Mouse (Mus musculus) small intestine, adult 2 months (tissue): ENCODE data around the gene Tap1. TPM values are rescaled to one million over a fixed set of nuclear protein-coding genes. Genes with fewer than 3 reads are reported as not detected.

Experiments used
- H3K27ac ChIP-seq: fragments of 200-500 bp; 2 replicates; pipeline ENCODE4 v1.5.1; 2012; ENCODE audit warnings: low read depth, low read length, control low read depth, inconsistent platforms; ENCODE audit not compliant: insufficient read depth
- H3K27me3 ChIP-seq: fragments of 200-500 bp; 2 replicates; pipeline ENCODE4 v1.6.1; 2012; ENCODE audit warnings: mild to moderate bottlenecking, moderate library complexity, low read length, inconsistent platforms; ENCODE audit not compliant: control insufficient read depth, insufficient read depth
- H3K36me3 ChIP-seq: fragments of 200-500 bp; 2 replicates; pipeline ENCODE4 v1.6.1; 2012; ENCODE audit warnings: mild to moderate bottlenecking, low read length, control low read depth, inconsistent platforms; ENCODE audit not compliant: control insufficient read depth, insufficient read depth
- H3K4me1 ChIP-seq: fragments of 200-500 bp; 2 replicates; pipeline ENCODE4 v1.6.1; 2012; ENCODE audit warnings: low read length, inconsistent platforms, mixed read lengths; ENCODE audit not compliant: control insufficient read depth, insufficient read depth, insufficient read length
- H3K4me3 ChIP-seq: fragments of 200-500 bp; 2 replicates; pipeline ENCODE4 v1.5.1; 2012; ENCODE audit warnings: low read depth, mild to moderate bottlenecking, control low read depth, inconsistent platforms, low read length, moderate library complexity
- CTCF ChIP-seq: fragments of 200-500 bp; IDR thresholded peaks from 2 replicates; pipeline ENCODE4 v1.5.1; 2012; ENCODE audit warnings: low read depth, mild to moderate bottlenecking, control low read depth, inconsistent platforms, low read length, moderate library complexity, mixed read lengths; ENCODE audit not compliant: insufficient replicate concordance, insufficient read length; ENCODE audit errors: extremely low read depth
- POLR2A ChIP-seq: fragments of 200-500 bp; IDR thresholded peaks from 2 replicates; pipeline ENCODE4 v1.6.1; 2012; ENCODE audit warnings: low read depth, mild to moderate bottlenecking, control low read depth, inconsistent platforms, low read length, moderate library complexity
- WGBS: fragments of 180-500 bp; shearing (Covaris S2); methylation state at CpG from one replicate; pipeline ENCODE4 v1.1.7; 2018; 5-methylcytosine and 5-hydroxymethylcytosine counted together
- polyA plus RNA-seq: library from polyadenylated mRNA; depleted of rRNA; stranded (reverse); fragments of >200 nt; gene quantifications from 2 replicates; pipeline ENCODE4 v1.2.3, GENCODE M21; 2012

Tap1 gene
- polyA plus RNA-seq, 1 experiment, result 100 TPM

GRCm38 (mm10) chr17:34209680-34210079 is 22.3 kb downstream of the Tap1 start:
- H3K36me3 ChIP-seq, result peaks cover 39% of the 10 kb centered on the region
- no peak overlapping the region for H3K4me3 ChIP-seq
- H3K27me3 ChIP-seq, result no peaks in the 10 kb centered on the region
- 54% methylated on average over 3 of the region's 3 CpGs for WGBS
- TF ChIP-seq CTCF (peak; percentile 38; the same call in 1 of the 2 replicates), POLR2A (no peak)
- peaks cover 11% of the 10 kb centered on the region; the same call in 1 of the 2 replicates for H3K4me1 ChIP-seq
- H3K27ac ChIP-seq, result no peak overlapping the region

GRCm38 (mm10) chr17:34210599-34210998 is 23.2 kb downstream of the Tap1 start:
- WGBS, result 49% methylated on average over 3 of the region's 3 CpGs
- Histone ChIP-seq H3K27ac (no peak overlapping the region), H3K4me3 (no peak overlapping the region), H3K4me1 (peaks cover 7% of the 10 kb centered on the region; the same call in 1 of the 2 replicates), H3K27me3 (no peaks in the 10 kb centered on the region), H3K36me3 (peaks cover 46% of the 10 kb centered on the region)
- TF ChIP-seq POLR2A (no peak), CTCF (no peak)

- Histone ChIP-seq H3K27ac (no peak overlapping the region), H3K36me3 (peaks cover 54% of the 10 kb centered on the region), H3K27me3 (no peaks in the 10 kb centered on the region), H3K4me3 (no peak overlapping the region), H3K4me1 (peaks cover 4% of the 10 kb centered on the region; the same call in 1 of the 2 replicates)
- no peak for TF ChIP-seq POLR2A
- TF ChIP-seq CTCF, result no peak
- 54% methylated on average over 23 of the region's 23 CpGs for WGBS
Measured at GRCm38 (mm10) chr17:34211746-34212365, 24.5 kb downstream of the Tap1 start.

- 71% methylated on average over 21 of the region's 21 CpGs for WGBS
- no peak overlapping the region for H3K4me3 ChIP-seq
- no peak overlapping the region for H3K27ac ChIP-seq
Measured at GRCm38 (mm10) chr17:34213936-34214335, 26.6 kb downstream of the Tap1 start.

GRCm38 (mm10) chr17:34215176-34215575 is 27.8 kb downstream of the Tap1 start:
- Histone ChIP-seq H3K36me3 (peaks cover 46% of the 10 kb centered on the region), H3K27me3 (no peaks in the 10 kb centered on the region), H3K4me1 (peaks cover 4% of the 10 kb centered on the region; the same call in 1 of the 2 replicates), H3K27ac (no peak overlapping the region), H3K4me3 (no peak overlapping the region)
- no peak for TF ChIP-seq POLR2A
- 89% methylated on average over 12 of the region's 12 CpGs for WGBS

More at GRCm38 (mm10) chr17:34213936-34214335, 26.6 kb downstream of the Tap1 start:
- peaks cover 4% of the 10 kb centered on the region; the same call in 1 of the 2 replicates for H3K4me1 ChIP-seq
- H3K36me3 ChIP-seq, result peaks cover 53% of the 10 kb centered on the region
- TF ChIP-seq CTCF (no peak), POLR2A (no peak)
- H3K27me3 ChIP-seq, result no peaks in the 10 kb centered on the region

GRCm38 (mm10) chr17:34217216-34217928 is 30.0 kb downstream of the Tap1 start:
- H3K27ac ChIP-seq, result no peak overlapping the region
- no peak for TF ChIP-seq POLR2A
- TF ChIP-seq CTCF, result no peak
- WGBS, result 83% methylated on average over 8 of the region's 8 CpGs
- no peak overlapping the region for H3K4me3 ChIP-seq
- no peaks in the 10 kb centered on the region for H3K27me3 ChIP-seq
- no peaks in the 10 kb centered on the region for H3K4me1 ChIP-seq
- peaks cover 35% of the 10 kb centered on the region for H3K36me3 ChIP-seq

- Histone ChIP-seq H3K27me3 (no peaks in the 10 kb centered on the region), H3K4me1 (no peaks in the 10 kb centered on the region), H3K27ac (no peak overlapping the region), H3K36me3 (peaks cover 32% of the 10 kb centered on the region), H3K4me3 (no peak overlapping the region)
- TF ChIP-seq CTCF, result no peak
- no peak for TF ChIP-seq POLR2A
- 82% methylated on average over 5 of the region's 5 CpGs for WGBS
Measured at GRCm38 (mm10) chr17:34217986-34218385, 30.6 kb downstream of the Tap1 start.
